Mouse (Mus musculus) T-cell, adult 2 months (primary cell): Measurements from ENCODE around the gene Npepl1.

Experiments
- DNase-seq: peaks from one replicate; pipeline ENCODE4 v3.0.0; 2022; ENCODE audit warnings: low spot score

The Npepl1 gene

GRCm38 (mm10) chr2:174110783-174111549 lies 817 bp downstream of the Npepl1 start:
- peak; percentile 43 for DNase-seq

- no peak for DNase-seq
Measured at GRCm38 (mm10) chr2:174112931-174113330, 2.8 kb downstream of the Npepl1 start.

GRCm38 (mm10) chr2:174114148-174114864 lies 4.2 kb downstream of the Npepl1 start:
- no peak for DNase-seq

- DNase-seq, result no peak
Measured at GRCm38 (mm10) chr2:174116929-174117328, 6.8 kb downstream of the Npepl1 start.

- no peak for DNase-seq
Measured at GRCm38 (mm10) chr2:174118141-174118540, 8.0 kb downstream of the Npepl1 start.

- no peak for DNase-seq
Measured at GRCm38 (mm10) chr2:174119259-174119658, 9.1 kb downstream of the Npepl1 start.

- DNase-seq, result no peak
Measured at GRCm38 (mm10) chr2:174120631-174121030, 10.5 kb downstream of the Npepl1 start.

GRCm38 (mm10) chr2:174121411-174121947 lies 11.3 kb downstream of the Npepl1 start:
- no peak for DNase-seq

- no peak for DNase-seq
Measured at GRCm38 (mm10) chr2:174122331-174122730, 12.2 kb downstream of the Npepl1 start.

- DNase-seq, result no peak
Measured at GRCm38 (mm10) chr2:174123731-174124130, 13.6 kb downstream of the Npepl1 start.

GRCm38 (mm10) chr2:174126522-174127375 lies 16.6 kb downstream of the Npepl1 start:
- no peak for DNase-seq

GRCm38 (mm10) chr2:174127376-174127713 lies 17.2 kb downstream of the Npepl1 start:
- no peak for DNase-seq

GRCm38 (mm10) chr2:174128926-174129325 lies 18.8 kb downstream of the Npepl1 start:
- DNase-seq, result no peak

GRCm38 (mm10) chr2:174130468-174131097 lies 20.4 kb downstream of the Npepl1 start:
- no peak for DNase-seq

GRCm38 (mm10) chr2:174132413-174132969 lies 22.3 kb downstream of the Npepl1 start:
- DNase-seq, result no peak

GRCm38 (mm10) chr2:174159035-174159434 lies 48.9 kb downstream of the Npepl1 start:
- no peak for DNase-seq

- no peak for DNase-seq
Measured at GRCm38 (mm10) chr2:174160461-174160860, 50.3 kb downstream of the Npepl1 start.
